Mouse (Mus musculus): ENCODE data around the gene Rasgef1b. TPM values are rescaled to one million over a fixed set of nuclear protein-coding genes. Genes with fewer than 3 reads are reported as not detected.
A peak's percentile ranks its signal among the peaks of the same experiment; 100 is the strongest.

The Rasgef1b gene
- polyA plus RNA-seq, 1 experiment from 2014 or later: 7.3 TPM

DNA sequence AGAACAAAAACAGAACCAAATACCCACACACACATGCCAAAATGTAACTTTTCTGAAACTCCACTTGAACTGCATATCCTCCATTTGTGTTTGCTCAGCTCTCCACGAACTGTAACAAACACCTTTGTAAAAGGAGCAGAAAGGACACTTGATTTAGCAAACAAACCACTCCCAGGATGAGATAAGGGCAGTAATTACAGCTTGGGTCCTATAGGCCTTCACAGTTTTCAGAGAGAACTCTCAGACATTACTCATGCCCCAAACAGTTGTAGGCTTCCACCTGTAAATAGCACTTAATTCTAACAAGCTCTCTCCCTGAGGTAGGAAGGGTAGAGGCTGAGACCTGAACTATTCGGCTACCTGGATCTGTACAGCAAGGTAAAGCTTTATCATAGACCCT is 309.0 kb downstream of the Rasgef1b start:
- ATAC-seq: peak; percentile 67
- H3K36me3 ChIP-seq (ENCODE audit: control insufficient read depth, insufficient read depth, low read length): no peaks in the 10 kb centered on the region
- H3K4me2 ChIP-seq (ENCODE audit: low read depth, low read length): no peak overlapping the region
- no peaks in the 10 kb centered on the region for H3K9me3 ChIP-seq (ENCODE audit: control insufficient read depth, low read length)
- H3K27ac ChIP-seq (ENCODE audit: low read length): no peak overlapping the region
- no peak overlapping the region for H3K4me3 ChIP-seq (ENCODE audit: low read length)
- no peaks in the 10 kb centered on the region for H3K4me1 ChIP-seq (ENCODE audit: control insufficient read depth, insufficient read depth, low read length)
- H3K27me3 ChIP-seq (replicated peaks; ENCODE audit: control insufficient read depth, insufficient read depth, low read length): no peaks in the 10 kb centered on the region
- H3K9ac ChIP-seq (ENCODE audit: low read depth, low read length): no peak overlapping the region
- WGBS: 33% methylated on average over 2 of the region's 2 CpGs

DNA sequence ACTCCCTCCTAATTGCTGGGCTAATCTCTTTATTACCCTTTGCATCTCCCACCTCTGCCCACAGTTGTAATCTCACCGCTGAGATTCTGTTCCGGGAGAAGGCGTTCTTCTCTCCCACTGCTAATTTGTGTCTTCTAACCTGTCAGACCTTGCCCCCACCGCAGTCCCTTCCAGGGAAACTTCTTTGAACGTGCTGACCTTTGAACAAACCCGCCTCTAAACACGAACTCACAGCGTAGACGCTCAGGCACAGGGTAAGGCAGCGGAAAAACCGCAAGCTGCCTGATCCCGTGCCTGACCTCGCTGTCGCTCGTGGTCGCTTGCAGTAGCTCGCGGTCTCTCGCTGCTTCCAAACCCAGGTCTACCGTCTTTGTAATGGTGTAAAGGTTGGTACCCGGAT is 312.0 kb downstream of the Rasgef1b start:
- 0 out of 2 replicates have a peak overlapping the region, but pooled peaks have one; percentile 29 for H3K4me2 ChIP-seq (ENCODE audit: low read depth, low read length)
- no peaks in the 10 kb centered on the region for H3K36me3 ChIP-seq (ENCODE audit: control insufficient read depth, insufficient read depth, low read length)
- no peaks in the 10 kb centered on the region for H3K9me3 ChIP-seq (ENCODE audit: control insufficient read depth, low read length)
- 65% methylated on average over 21 of the region's 21 CpGs for WGBS
- no peak overlapping the region for H3K4me3 ChIP-seq (ENCODE audit: low read length)
- H3K4me1 ChIP-seq (ENCODE audit: control insufficient read depth, insufficient read depth, low read length): no peaks in the 10 kb centered on the region
- ATAC-seq: peak; percentile 78
- no peak overlapping the region for H3K27ac ChIP-seq (ENCODE audit: low read length)
- no peak overlapping the region for H3K9ac ChIP-seq (ENCODE audit: low read depth, low read length)
- no peaks in the 10 kb centered on the region for H3K27me3 ChIP-seq (replicated peaks; ENCODE audit: control insufficient read depth, insufficient read depth, low read length)

DNA sequence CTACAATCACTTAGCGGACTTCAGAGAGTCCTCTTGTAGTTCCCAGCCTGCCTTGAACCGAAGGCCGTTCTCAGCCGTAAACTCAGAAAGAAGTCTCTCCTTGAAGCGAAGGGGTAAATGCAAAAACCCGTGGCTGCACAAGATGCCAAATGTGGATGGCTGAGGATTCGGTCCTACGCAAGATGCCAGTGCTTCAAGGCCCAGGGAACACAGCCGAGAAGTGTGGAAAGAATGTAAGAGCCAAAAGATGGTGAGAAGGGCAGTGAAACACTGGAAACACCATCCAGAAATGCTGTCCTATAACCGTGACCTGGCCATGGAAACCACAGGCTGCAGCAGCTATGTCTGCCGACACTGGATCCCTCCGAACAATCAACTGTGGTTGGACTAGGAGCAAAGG is 313.2 kb downstream of the Rasgef1b start:
- H3K4me3 ChIP-seq (ENCODE audit: low read length): no peak overlapping the region
- no peak overlapping the region for H3K27ac ChIP-seq (ENCODE audit: low read length)
- WGBS: 93% methylated on average over 12 of the region's 12 CpGs
- no peaks in the 10 kb centered on the region for H3K4me1 ChIP-seq (ENCODE audit: control insufficient read depth, insufficient read depth, low read length)
- no peaks in the 10 kb centered on the region for H3K27me3 ChIP-seq (replicated peaks; ENCODE audit: control insufficient read depth, insufficient read depth, low read length)
- no peak overlapping the region for H3K4me2 ChIP-seq (ENCODE audit: low read depth, low read length)
- ATAC-seq: no peak
- H3K9ac ChIP-seq (ENCODE audit: low read depth, low read length): no peak overlapping the region
- no peaks in the 10 kb centered on the region for H3K36me3 ChIP-seq (ENCODE audit: control insufficient read depth, insufficient read depth, low read length)
- H3K9me3 ChIP-seq (ENCODE audit: control insufficient read depth, low read length): no peaks in the 10 kb centered on the region

DNA sequence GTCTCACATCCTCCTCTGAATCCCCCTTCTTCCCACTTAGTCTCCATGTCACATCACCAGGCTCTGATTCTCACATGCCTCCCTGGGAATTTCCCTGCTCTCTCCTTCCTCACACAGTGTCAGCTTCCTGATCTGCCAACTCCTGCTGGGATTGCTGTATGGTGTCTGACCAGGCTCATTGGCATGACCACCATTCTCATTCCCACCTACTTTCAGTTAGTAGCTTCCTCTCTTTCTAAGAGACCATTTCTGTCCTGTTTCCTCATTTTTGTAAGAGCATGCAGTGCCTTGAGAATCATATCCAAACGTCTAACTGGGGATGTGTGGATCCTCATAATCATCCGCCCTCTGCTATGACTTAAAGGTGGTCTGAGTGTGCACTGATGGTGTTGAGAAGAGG is 313.8 kb downstream of the Rasgef1b start:
- Histone ChIP-seq H3K4me3 (ENCODE audit: low read length) (no peak overlapping the region), H3K27me3 (replicated peaks; ENCODE audit: control insufficient read depth, insufficient read depth, low read length) (no peaks in the 10 kb centered on the region), H3K4me1 (ENCODE audit: control insufficient read depth, insufficient read depth, low read length) (no peaks in the 10 kb centered on the region), H3K27ac (ENCODE audit: low read length) (no peak overlapping the region), H3K9me3 (ENCODE audit: control insufficient read depth, low read length) (no peaks in the 10 kb centered on the region), H3K4me2 (ENCODE audit: low read depth, low read length) (no peak overlapping the region), H3K36me3 (ENCODE audit: control insufficient read depth, insufficient read depth, low read length) (no peaks in the 10 kb centered on the region), H3K9ac (ENCODE audit: low read depth, low read length) (no peak overlapping the region)
- WGBS: 82% methylated on average over 2 of the region's 2 CpGs
- ATAC-seq: no peak

DNA sequence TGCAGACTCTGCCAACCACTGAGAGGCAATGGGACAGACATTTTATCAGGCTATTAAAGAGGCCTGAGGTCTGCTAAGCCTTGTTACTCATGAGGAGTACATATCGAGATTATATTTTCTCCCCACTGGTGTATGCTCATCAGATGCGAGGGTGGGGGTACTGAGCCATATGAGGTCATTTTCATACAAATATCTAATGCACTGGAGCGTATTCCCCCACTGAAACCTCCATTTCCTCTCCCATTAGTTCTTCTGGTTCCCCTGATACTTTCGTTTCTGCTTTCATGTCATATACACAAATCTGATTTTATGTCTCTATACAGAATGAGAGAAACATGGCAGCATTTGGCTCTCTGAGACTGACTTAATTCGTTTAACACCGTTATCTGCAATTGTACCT is 314.6 kb downstream of the Rasgef1b start:
- WGBS: 88% methylated on average over 6 of the region's 6 CpGs
- Histone ChIP-seq H3K4me1 (ENCODE audit: control insufficient read depth, insufficient read depth, low read length) (no peaks in the 10 kb centered on the region), H3K27ac (ENCODE audit: low read length) (no peak overlapping the region), H3K4me2 (ENCODE audit: low read depth, low read length) (no peak overlapping the region), H3K36me3 (ENCODE audit: control insufficient read depth, insufficient read depth, low read length) (no peaks in the 10 kb centered on the region), H3K4me3 (ENCODE audit: low read length) (no peak overlapping the region), H3K9me3 (ENCODE audit: control insufficient read depth, low read length) (no peaks in the 10 kb centered on the region), H3K9ac (ENCODE audit: low read depth, low read length) (no peak overlapping the region), H3K27me3 (replicated peaks; ENCODE audit: control insufficient read depth, insufficient read depth, low read length) (no peaks in the 10 kb centered on the region)
- ATAC-seq: no peak

DNA sequence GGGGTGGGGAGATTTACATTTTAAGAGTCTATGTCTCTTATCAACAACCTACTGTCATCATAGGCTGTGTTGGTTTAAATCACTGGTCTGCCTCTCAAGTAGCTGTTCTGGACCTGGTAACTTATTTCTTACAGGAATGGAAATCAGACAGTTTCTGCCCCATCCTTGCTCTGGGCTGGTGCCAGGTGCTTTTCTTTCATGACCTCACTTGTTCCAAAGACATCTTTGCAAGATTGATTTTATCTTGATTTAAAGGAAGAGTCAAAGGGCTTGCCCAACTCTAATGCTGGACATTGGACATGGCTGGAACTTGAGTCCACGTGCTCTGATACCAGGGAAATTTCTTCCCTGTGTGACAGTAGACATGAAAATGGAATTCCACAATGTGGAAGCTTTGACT is 315.0 kb downstream of the Rasgef1b start:
- 84% methylated on average over 1 of the region's 1 CpGs for WGBS
- no peak for ATAC-seq
- Histone ChIP-seq H3K27me3 (replicated peaks; ENCODE audit: control insufficient read depth, insufficient read depth, low read length) (no peaks in the 10 kb centered on the region), H3K27ac (ENCODE audit: low read length) (no peak overlapping the region), H3K4me1 (ENCODE audit: control insufficient read depth, insufficient read depth, low read length) (no peaks in the 10 kb centered on the region), H3K36me3 (ENCODE audit: control insufficient read depth, insufficient read depth, low read length) (no peaks in the 10 kb centered on the region), H3K4me3 (ENCODE audit: low read length) (no peak overlapping the region), H3K9ac (ENCODE audit: low read depth, low read length) (no peak overlapping the region), H3K4me2 (ENCODE audit: low read depth, low read length) (no peak overlapping the region), H3K9me3 (ENCODE audit: control insufficient read depth, low read length) (no peaks in the 10 kb centered on the region)

DNA sequence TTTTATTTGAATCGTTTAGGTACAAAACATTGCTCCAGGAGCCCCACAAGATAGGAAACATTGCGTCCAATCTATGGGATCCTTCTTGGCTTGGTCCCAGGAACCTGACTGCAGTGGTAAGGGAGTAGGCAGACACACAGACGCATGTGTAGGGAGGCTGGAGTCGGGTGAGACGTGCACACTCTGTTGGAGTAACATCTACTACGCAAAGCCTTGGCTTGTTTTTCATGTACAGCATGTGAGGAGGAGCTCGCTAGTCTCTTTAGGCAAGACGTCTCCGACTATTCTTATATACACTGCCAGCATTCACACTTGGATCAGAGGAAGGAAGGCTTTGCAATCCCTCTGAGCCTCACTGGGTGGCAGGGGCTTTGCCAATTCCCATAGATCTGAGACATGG is 315.5 kb downstream of the Rasgef1b start:
- no peak overlapping the region for H3K27ac ChIP-seq (ENCODE audit: low read length)
- WGBS: 88% methylated on average over 9 of the region's 9 CpGs
- H3K27me3 ChIP-seq (replicated peaks; ENCODE audit: control insufficient read depth, insufficient read depth, low read length): no peaks in the 10 kb centered on the region
- H3K36me3 ChIP-seq (ENCODE audit: control insufficient read depth, insufficient read depth, low read length): no peaks in the 10 kb centered on the region
- no peaks in the 10 kb centered on the region for H3K9me3 ChIP-seq (ENCODE audit: control insufficient read depth, low read length)
- no peak for ATAC-seq
- no peak overlapping the region for H3K4me2 ChIP-seq (ENCODE audit: low read depth, low read length)
- no peak overlapping the region for H3K9ac ChIP-seq (ENCODE audit: low read depth, low read length)
- no peak overlapping the region for H3K4me3 ChIP-seq (ENCODE audit: low read length)
- no peaks in the 10 kb centered on the region for H3K4me1 ChIP-seq (ENCODE audit: control insufficient read depth, insufficient read depth, low read length)

DNA sequence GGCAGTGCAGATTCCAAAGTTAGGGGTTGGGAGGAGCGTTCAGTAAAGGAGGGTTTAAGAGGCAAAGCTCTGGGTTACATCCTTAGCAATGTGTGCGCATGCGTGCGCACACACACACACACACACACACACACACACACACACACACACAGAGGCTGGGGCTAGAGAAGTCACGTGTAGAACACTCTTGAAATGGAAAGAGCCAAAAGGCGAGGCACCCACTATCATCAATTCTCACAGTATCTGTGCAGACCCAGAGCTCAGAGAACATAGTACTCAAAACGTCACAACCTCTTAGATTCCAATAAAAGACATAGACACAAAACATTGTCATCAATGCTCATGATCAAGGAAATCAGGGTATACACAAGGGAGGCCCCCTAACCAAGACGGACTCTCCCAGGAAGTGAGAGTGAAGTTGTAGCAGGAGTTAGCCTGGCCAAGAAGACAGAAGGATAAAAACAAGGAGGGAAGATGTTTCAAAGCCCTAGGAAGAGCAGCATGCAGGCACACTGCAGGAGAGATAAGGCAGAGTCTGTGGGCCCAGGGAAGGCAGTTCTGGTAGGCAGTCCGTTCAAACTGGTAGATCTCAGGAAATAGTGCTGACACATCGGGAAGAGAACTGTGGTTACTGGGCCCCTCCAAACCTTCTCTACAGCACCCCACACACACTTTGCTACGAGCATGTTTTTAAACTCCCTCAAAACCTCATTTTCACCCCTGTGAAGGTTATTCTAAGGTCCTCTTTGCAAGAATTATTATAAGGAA is 324.3 kb downstream of the Rasgef1b start:
- no peaks in the 10 kb centered on the region for H3K27me3 ChIP-seq (replicated peaks; ENCODE audit: control insufficient read depth, insufficient read depth, low read length)
- H3K27ac ChIP-seq (ENCODE audit: low read length): no peak overlapping the region
- H3K4me3 ChIP-seq (ENCODE audit: low read length): no peak overlapping the region
- H3K9me3 ChIP-seq (ENCODE audit: control insufficient read depth, low read length): no peaks in the 10 kb centered on the region
- 83% methylated on average over 11 of the region's 11 CpGs for WGBS
- ATAC-seq: no peak
- H3K9ac ChIP-seq (ENCODE audit: low read depth, low read length): no peak overlapping the region
- no peak overlapping the region for H3K4me2 ChIP-seq (ENCODE audit: low read depth, low read length)
- H3K36me3 ChIP-seq (ENCODE audit: control insufficient read depth, insufficient read depth, low read length): no peaks in the 10 kb centered on the region
- peaks cover 16% of the 10 kb centered on the region for H3K4me1 ChIP-seq (ENCODE audit: control insufficient read depth, insufficient read depth, low read length)

DNA sequence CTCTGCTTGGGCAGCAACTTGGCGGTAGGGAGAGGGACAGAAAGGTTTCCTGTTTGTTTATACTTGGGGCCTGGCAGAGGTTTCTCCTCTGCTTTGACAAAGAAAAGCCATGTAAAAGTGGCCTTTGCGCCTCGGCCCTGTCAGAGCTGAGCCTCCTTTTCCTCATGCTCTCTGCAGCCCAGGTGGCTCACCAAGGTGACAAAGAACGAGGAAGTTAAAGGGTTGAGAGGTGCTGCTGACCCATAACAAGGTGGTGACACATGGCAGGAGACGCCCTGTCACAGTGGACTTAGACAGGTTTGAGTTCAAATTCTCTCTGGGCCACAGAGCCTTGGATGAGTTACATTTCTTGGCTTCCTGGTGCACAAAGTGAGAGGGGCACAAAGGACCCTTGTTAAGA is 325.5 kb downstream of the Rasgef1b start:
- no peaks in the 10 kb centered on the region for H3K36me3 ChIP-seq (ENCODE audit: control insufficient read depth, insufficient read depth, low read length)
- H3K4me1 ChIP-seq (ENCODE audit: control insufficient read depth, insufficient read depth, low read length): peaks cover 19% of the 10 kb centered on the region
- no peak overlapping the region for H3K4me3 ChIP-seq (ENCODE audit: low read length)
- no peaks in the 10 kb centered on the region for H3K9me3 ChIP-seq (ENCODE audit: control insufficient read depth, low read length)
- H3K27me3 ChIP-seq (replicated peaks; ENCODE audit: control insufficient read depth, insufficient read depth, low read length): no peaks in the 10 kb centered on the region
- 58% methylated on average over 5 of the region's 5 CpGs for WGBS
- H3K4me2 ChIP-seq (ENCODE audit: low read depth, low read length): no peak overlapping the region
- H3K9ac ChIP-seq (ENCODE audit: low read depth, low read length): no peak overlapping the region; the same call in 1 of the 2 replicates
- no peak overlapping the region for H3K27ac ChIP-seq (ENCODE audit: low read length)
- ATAC-seq: no peak; the same call in 1 of the 2 replicates

DNA sequence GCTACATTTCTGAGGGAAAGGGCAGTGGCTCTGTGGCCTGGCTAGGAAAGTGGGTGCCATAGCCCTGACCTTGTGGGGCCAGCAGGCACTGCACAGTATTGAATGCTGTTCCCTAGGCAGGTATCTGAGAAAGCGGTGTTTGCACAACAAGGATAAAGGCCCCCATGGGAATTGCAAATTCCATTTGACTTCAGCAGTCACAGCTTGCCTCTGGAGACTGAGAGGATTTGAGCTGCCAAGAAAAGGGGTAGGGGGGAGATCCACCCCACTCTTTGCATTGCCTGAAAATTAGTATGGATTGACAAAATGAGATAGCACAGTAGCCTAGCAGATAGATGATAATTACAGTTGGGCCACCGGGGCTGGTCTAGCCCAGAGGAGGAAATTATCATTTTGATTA is 326.1 kb downstream of the Rasgef1b start:
- Histone ChIP-seq H3K9ac (ENCODE audit: low read depth, low read length) (no peak overlapping the region), H3K9me3 (ENCODE audit: control insufficient read depth, low read length) (no peaks in the 10 kb centered on the region), H3K36me3 (ENCODE audit: control insufficient read depth, insufficient read depth, low read length) (no peaks in the 10 kb centered on the region), H3K27ac (ENCODE audit: low read length) (no peak overlapping the region), H3K27me3 (replicated peaks; ENCODE audit: control insufficient read depth, insufficient read depth, low read length) (no peaks in the 10 kb centered on the region), H3K4me2 (ENCODE audit: low read depth, low read length) (no peak overlapping the region), H3K4me1 (ENCODE audit: control insufficient read depth, insufficient read depth, low read length) (peaks cover 19% of the 10 kb centered on the region), H3K4me3 (ENCODE audit: low read length) (no peak overlapping the region)
- 45% methylated on average over 2 of the region's 2 CpGs for WGBS
- ATAC-seq: no peak
